Mouse (Mus musculus) 3T3-L1 (cell line): ENCODE measurements around the gene Rapgef2.

ENCODE experiments used
- DNase-seq: peaks from one replicate; pipeline ENCODE4 v3.0.0-alpha.2; 2015; ENCODE audit warnings: low read depth, low spot score

Rapgef2 gene

GRCm38 (mm10) chr3:79283031-79283430 is 3.3 kb downstream of the Rapgef2 start:
- DNase-seq = peak; percentile 65

- no peak for DNase-seq
These were observed 10.3 kb downstream of the Rapgef2 start for GRCm38 (mm10) chr3:79275856-79276645.

- DNase-seq = no peak
These were observed 13.0 kb downstream of the Rapgef2 start for GRCm38 (mm10) chr3:79273350-79273749.

GRCm38 (mm10) chr3:79272939-79273338 is 13.4 kb downstream of the Rapgef2 start:
- DNase-seq = no peak

GRCm38 (mm10) chr3:79270980-79271555 is 15.2 kb downstream of the Rapgef2 start:
- DNase-seq = no peak

GRCm38 (mm10) chr3:79269872-79270271 is 16.4 kb downstream of the Rapgef2 start:
- no peak for DNase-seq

- no peak for DNase-seq
These were observed 19.3 kb downstream of the Rapgef2 start for GRCm38 (mm10) chr3:79266976-79267375.

GRCm38 (mm10) chr3:79261816-79262316 is 24.5 kb downstream of the Rapgef2 start:
- peak; percentile 85 for DNase-seq

- no peak for DNase-seq
These were observed 32.3 kb downstream of the Rapgef2 start for GRCm38 (mm10) chr3:79254023-79254422.

GRCm38 (mm10) chr3:79253416-79253815 is 32.9 kb downstream of the Rapgef2 start:
- DNase-seq = no peak

GRCm38 (mm10) chr3:79252921-79253394 is 33.4 kb downstream of the Rapgef2 start:
- no peak for DNase-seq

- DNase-seq = peak; percentile 84
These were observed 36.4 kb downstream of the Rapgef2 start for GRCm38 (mm10) chr3:79249955-79250354.

- DNase-seq = no peak
These were observed 37.6 kb downstream of the Rapgef2 start for GRCm38 (mm10) chr3:79248659-79249235.

GRCm38 (mm10) chr3:79248208-79248607 is 38.1 kb downstream of the Rapgef2 start:
- DNase-seq = no peak

- peak; percentile 60 for DNase-seq
These were observed 42.0 kb downstream of the Rapgef2 start for GRCm38 (mm10) chr3:79244347-79244746.

GRCm38 (mm10) chr3:79242922-79243705 is 43.2 kb downstream of the Rapgef2 start:
- no peak for DNase-seq

- no peak for DNase-seq
These were observed 44.0 kb downstream of the Rapgef2 start for GRCm38 (mm10) chr3:79242298-79242697.

- peak; percentile 16 for DNase-seq
These were observed 47.3 kb downstream of the Rapgef2 start for GRCm38 (mm10) chr3:79239066-79239462.

GRCm38 (mm10) chr3:79238456-79239065 is 47.8 kb downstream of the Rapgef2 start:
- DNase-seq = peak; percentile 49

- DNase-seq = peak; percentile 30
These were observed 48.5 kb downstream of the Rapgef2 start for GRCm38 (mm10) chr3:79237619-79238342.

- DNase-seq = peak; percentile 51
These were observed 51.8 kb downstream of the Rapgef2 start for GRCm38 (mm10) chr3:79234485-79234884.
